Mouse (Mus musculus): Measurements from ENCODE around the gene C130026I21Rik. TPM values are rescaled to one million over a fixed set of nuclear protein-coding genes. Genes with fewer than 3 reads are reported as not detected.
"Not testable (repeated sequence)": the region's sequence is repeated elsewhere in the genome, so short reads cannot be mapped to it uniquely, and the experiment has no call there.

C130026I21Rik gene
- polyA plus RNA-seq, 1 experiment from 2014 or later: not detected

DNA sequence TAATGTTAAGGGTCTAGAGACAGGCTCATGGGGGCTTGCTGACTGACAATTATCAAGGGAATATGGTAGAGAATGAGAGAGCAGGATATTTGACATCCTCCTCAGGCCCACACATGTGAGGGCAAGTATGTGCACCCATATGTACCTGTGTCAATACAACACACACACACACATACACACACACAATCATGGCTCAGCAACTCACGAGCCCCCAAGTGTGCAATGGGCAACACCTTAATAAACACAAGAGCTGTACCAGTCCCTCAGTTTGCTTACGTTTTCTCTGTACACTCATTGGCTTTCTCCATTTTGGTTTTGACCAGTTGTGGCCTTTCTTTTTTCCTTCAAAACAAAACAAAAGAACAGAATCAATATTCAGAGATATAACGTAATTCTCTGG lies 185.6 kb downstream of the C130026I21Rik start:
- not testable (repeated sequence) for H3K27ac ChIP-seq; H3K4me1 ChIP-seq (replicated peaks); H3K4me3 ChIP-seq; DNase-seq (ENCODE audit: low spot score); H3K36me3 ChIP-seq; H3K9me3 ChIP-seq; H3K27me3 ChIP-seq (ENCODE audit: insufficient read depth, poor library complexity, severe bottlenecking)
- 69% methylated on average over 3 of the region's 3 CpGs for WGBS

GRCm38 (mm10) chr1:85073099-85073498 lies 197.3 kb downstream of the C130026I21Rik start:
- not testable (repeated sequence) for H3K4me1 ChIP-seq (replicated peaks); H3K4me3 ChIP-seq; H3K27me3 ChIP-seq (ENCODE audit: insufficient read depth, poor library complexity, severe bottlenecking); H3K27ac ChIP-seq; H3K9me3 ChIP-seq; DNase-seq (ENCODE audit: low spot score); H3K36me3 ChIP-seq
- 67% methylated on average over 3 of the region's 3 CpGs for WGBS

DNA sequence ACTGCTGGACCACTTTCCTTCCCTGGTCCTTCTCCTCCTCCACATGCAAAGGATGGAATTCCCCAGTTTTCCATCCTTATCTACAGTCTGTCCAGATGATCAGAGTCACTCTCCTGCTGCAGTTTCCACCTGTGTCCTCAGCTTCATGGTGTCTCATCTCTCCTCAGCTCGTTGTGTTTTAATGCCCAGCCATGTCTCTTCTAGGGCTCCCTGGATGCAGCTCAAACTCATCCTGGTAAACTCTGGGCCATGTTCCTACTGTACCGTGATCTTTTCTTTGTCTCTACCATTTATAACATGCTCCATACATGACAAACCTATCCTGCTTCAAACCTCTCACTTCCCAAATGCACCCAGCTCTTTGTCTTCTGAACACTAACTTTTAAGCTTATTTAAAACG lies 198.7 kb downstream of the C130026I21Rik start:
- H3K4me3 ChIP-seq; H3K36me3 ChIP-seq; H3K27ac ChIP-seq; H3K9me3 ChIP-seq; H3K27me3 ChIP-seq (ENCODE audit: insufficient read depth, poor library complexity, severe bottlenecking); H3K4me1 ChIP-seq (replicated peaks); DNase-seq (ENCODE audit: low spot score): not testable (repeated sequence)
- WGBS: 64% methylated on average over 3 of the region's 3 CpGs

GRCm38 (mm10) chr1:85035801-85036200 lies 234.6 kb downstream of the C130026I21Rik start:
- H3K27ac ChIP-seq: not testable (repeated sequence)
- WGBS: 81% methylated on average over 6 of the region's 6 CpGs

DNA sequence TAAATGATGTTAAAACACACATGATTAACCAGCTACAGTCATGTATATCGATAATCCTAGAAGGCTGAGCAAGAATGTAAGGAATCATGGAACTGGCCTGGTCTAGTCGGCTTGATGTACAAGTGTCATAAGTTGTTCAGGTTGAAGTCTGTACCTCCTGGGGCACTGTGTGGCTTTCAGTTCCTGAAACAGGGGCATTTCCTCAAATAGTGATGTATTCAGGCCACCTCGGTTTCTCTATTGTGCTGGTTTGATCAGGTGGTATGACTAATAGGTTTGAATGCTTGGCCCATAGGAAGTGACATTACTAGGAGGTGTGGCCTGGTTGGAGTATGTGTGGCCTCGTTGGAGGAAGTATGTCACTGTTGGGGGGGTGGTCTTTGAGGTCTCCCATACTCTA lies 236.0 kb downstream of the C130026I21Rik start:
- H3K4me3 ChIP-seq; H3K36me3 ChIP-seq; DNase-seq (ENCODE audit: low spot score); H3K4me1 ChIP-seq (replicated peaks); H3K9me3 ChIP-seq; H3K27ac ChIP-seq; H3K27me3 ChIP-seq (ENCODE audit: insufficient read depth, poor library complexity, severe bottlenecking): not testable (repeated sequence)
- 95% methylated on average over 3 of the region's 4 CpGs for WGBS

More at GRCm38 (mm10) chr1:85035801-85036200, 234.6 kb downstream of the C130026I21Rik start:
- DNase-seq (ENCODE audit: low spot score); H3K9me3 ChIP-seq; H3K36me3 ChIP-seq; H3K27me3 ChIP-seq (ENCODE audit: insufficient read depth, poor library complexity, severe bottlenecking); H3K4me3 ChIP-seq; H3K4me1 ChIP-seq (replicated peaks): not testable (repeated sequence)

GRCm38 (mm10) chr1:85033616-85034015 lies 236.8 kb downstream of the C130026I21Rik start:
- H3K4me3 ChIP-seq; H3K27ac ChIP-seq; DNase-seq (ENCODE audit: low spot score); H3K4me1 ChIP-seq (replicated peaks); H3K9me3 ChIP-seq; H3K36me3 ChIP-seq; H3K27me3 ChIP-seq (ENCODE audit: insufficient read depth, poor library complexity, severe bottlenecking): not testable (repeated sequence)
- WGBS: 91% methylated on average over 5 of the region's 6 CpGs

DNA sequence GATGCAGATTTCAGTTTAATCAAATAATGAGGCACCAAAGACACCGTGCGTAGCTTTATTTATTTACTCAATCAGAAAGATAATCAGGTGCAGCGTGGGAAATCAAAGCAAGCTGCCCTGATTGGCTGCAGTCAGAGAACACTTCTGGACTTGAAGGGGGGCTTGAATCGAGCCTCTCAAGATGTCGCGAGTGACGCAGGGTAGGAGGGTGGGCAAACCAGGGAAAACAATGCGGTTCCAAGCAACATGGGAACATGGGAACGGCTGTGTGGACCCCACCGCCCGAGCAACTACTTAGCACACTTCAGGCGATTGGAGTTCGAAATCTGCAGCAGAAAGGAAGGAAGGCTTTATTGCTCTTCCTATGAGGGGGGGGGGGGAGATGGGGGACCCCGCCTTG lies 240.2 kb downstream of the C130026I21Rik start:
- WGBS: 69% methylated on average over 13 of the region's 14 CpGs

DNA sequence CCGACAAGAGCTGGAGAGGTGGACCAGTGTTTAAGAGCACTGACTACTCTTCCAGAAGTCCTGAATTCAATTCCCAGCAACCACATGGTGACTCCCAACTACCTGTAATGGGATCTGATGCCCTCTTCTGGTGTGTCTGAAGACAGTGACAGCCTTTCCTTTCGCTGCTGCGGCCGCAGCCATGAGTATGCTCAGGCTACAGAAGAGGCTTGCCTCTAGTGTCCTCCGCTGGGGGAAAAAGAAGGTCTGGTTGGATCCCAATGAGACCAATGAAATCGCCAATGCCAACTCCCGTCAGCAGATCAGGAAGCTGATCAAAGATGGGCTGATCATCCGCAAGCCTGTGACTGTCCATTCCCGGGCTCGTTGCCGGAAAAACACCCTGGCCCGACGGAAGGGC lies 258.4 kb downstream of the C130026I21Rik start:
- DNase-seq (ENCODE audit: low spot score): not testable (repeated sequence)

More for the DNA sequence above, 240.2 kb downstream of the C130026I21Rik start:
- DNase-seq (ENCODE audit: low spot score); H3K9me3 ChIP-seq; H3K36me3 ChIP-seq; H3K27ac ChIP-seq; H3K4me3 ChIP-seq; H3K4me1 ChIP-seq (replicated peaks); H3K27me3 ChIP-seq (ENCODE audit: insufficient read depth, poor library complexity, severe bottlenecking): not testable (repeated sequence)

DNA sequence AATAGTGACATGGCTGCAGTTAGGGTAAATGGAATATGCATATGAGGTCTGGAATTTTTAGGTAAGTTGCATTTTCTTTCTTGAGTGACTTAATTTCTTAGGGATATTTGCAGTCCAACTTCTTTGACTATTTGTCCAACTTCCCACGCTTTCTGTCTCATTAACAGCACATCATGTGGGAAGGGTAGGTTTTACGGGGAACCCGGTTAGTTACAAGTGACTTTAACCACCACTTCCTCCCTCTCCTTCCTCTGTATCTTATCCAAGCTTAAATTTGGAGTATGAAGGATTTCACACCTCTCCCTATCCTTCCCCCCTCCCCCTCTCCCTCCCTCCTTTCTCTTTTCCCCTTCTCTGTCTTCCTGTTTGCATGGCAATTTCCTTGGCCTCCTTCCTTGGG lies 259.4 kb downstream of the C130026I21Rik start:
- WGBS: 86% methylated on average over 3 of the region's 3 CpGs
- DNase-seq (ENCODE audit: low spot score); H3K36me3 ChIP-seq; H3K27me3 ChIP-seq (ENCODE audit: insufficient read depth, poor library complexity, severe bottlenecking); H3K27ac ChIP-seq; H3K4me3 ChIP-seq; H3K9me3 ChIP-seq; H3K4me1 ChIP-seq (replicated peaks): not testable (repeated sequence)

More for the DNA sequence above, 258.4 kb downstream of the C130026I21Rik start:
- WGBS: 95% methylated on average over 13 of the region's 13 CpGs
- not testable (repeated sequence) for H3K27me3 ChIP-seq (ENCODE audit: insufficient read depth, poor library complexity, severe bottlenecking); H3K4me1 ChIP-seq (replicated peaks); H3K9me3 ChIP-seq; H3K27ac ChIP-seq; H3K36me3 ChIP-seq; H3K4me3 ChIP-seq

GRCm38 (mm10) chr1:85007737-85008136 lies 262.6 kb downstream of the C130026I21Rik start:
- not testable (repeated sequence) for DNase-seq (ENCODE audit: low spot score); H3K27me3 ChIP-seq (ENCODE audit: insufficient read depth, poor library complexity, severe bottlenecking); H3K9me3 ChIP-seq; H3K4me1 ChIP-seq (replicated peaks); H3K27ac ChIP-seq; H3K4me3 ChIP-seq; H3K36me3 ChIP-seq
- 66% methylated on average over 1 of the region's 1 CpGs for WGBS

DNA sequence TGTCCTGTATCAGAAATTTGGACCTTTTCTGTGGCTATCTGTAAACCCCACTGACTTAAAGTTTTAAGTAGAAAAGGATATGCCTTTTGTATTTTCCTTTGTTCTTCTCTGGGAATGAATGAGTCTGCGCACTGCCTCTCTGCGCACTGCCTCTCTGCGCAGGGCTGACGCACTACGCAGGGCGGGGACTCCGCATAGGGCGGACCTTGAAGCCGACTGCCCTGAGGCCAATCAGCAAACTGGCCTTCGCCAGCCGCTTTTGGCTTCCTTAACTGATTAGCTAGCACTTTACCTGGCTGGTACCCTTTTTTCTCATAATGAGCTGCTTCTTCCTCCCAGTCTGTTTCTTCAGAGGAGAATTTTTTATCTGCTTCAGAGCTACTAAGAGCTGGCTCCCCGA lies 271.1 kb downstream of the C130026I21Rik start:
- not testable (repeated sequence) for H3K4me3 ChIP-seq; H3K36me3 ChIP-seq; H3K27me3 ChIP-seq (ENCODE audit: insufficient read depth, poor library complexity, severe bottlenecking); H3K9me3 ChIP-seq; H3K27ac ChIP-seq; H3K4me1 ChIP-seq (replicated peaks); DNase-seq (ENCODE audit: low spot score)
- WGBS: 92% methylated on average over 9 of the region's 12 CpGs

DNA sequence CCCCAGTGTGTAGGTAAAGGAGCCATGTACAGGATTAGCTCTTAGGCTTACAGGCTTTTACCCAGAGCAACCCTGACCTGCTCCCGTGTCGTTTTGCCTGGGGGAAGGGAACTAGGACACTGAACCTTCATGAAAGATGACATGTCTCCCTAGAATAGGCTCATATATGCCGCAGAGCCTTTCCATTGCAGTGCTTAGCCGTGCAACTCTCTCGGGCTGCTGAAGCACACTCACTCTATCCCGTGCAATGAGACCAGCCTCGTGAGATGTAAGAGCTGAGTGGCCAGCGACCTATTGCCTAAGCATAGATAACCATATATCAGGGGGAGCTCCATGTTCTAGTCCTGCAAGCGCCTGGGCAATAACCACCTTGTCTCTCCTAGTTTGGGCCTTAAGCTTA lies 274.1 kb downstream of the C130026I21Rik start:
- not testable (repeated sequence) for H3K4me3 ChIP-seq; H3K9me3 ChIP-seq; DNase-seq (ENCODE audit: low spot score); H3K27me3 ChIP-seq (ENCODE audit: insufficient read depth, poor library complexity, severe bottlenecking); H3K36me3 ChIP-seq; H3K4me1 ChIP-seq (replicated peaks); H3K27ac ChIP-seq
- WGBS: 92% methylated on average over 7 of the region's 9 CpGs

DNA sequence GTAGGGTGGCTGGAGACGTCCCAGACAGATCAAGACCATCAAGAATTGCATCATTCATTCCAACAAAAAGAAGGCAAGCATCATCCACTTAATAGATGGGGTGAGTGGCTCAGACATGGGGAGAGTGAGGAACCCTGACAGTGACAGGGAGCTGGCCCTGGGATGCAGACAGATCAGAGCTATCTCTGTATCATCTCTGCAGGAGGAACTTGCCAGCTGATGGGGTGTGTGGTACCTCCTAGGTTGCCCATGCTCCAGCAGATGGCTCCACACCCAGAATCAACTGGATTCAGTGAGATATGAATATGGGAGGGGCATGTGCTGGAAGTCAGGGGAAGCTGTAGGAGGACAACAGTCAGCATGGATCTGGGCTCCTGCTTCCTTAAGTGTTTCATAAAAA lies 275.9 kb downstream of the C130026I21Rik start:
- not testable (repeated sequence) for H3K36me3 ChIP-seq; H3K4me3 ChIP-seq; DNase-seq (ENCODE audit: low spot score); H3K4me1 ChIP-seq (replicated peaks); H3K27me3 ChIP-seq (ENCODE audit: insufficient read depth, poor library complexity, severe bottlenecking); H3K27ac ChIP-seq; H3K9me3 ChIP-seq
- no CpG with 5 or more reads among the region's 1 CpGs for WGBS

DNA sequence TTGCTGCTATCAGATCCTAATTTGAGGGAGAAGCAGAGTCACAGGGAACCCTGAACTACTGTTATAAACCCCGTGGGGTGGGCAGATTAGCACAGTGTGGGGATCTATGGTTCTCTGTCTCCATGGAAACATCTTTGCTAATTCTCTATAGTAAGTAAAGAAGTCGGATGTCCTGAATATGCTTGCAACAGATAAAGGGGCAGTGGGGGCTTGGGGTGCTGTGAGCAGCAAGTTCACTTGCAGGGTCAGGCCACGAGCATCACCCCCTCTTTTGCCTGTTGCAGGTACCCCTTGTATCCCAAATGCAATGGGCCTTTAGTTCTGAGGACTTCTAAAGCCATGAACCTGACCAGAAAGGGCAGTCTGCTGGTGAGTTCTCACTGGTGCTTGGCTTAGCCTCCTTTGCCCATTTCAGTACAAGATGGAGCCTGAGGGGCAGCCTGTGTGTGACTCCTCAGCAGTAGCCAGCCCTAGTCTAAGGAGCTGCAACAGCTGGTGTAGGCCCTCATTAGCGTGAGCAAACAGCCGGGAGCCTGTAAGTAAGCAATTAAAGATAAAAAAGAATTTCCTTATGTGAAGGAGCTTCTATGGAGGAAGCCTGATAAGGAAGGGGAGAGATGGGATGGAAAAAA lies 276.6 kb downstream of the C130026I21Rik start:
- not testable (repeated sequence) for H3K9me3 ChIP-seq; H3K36me3 ChIP-seq; H3K27ac ChIP-seq; H3K4me1 ChIP-seq (replicated peaks); H3K4me3 ChIP-seq; DNase-seq (ENCODE audit: low spot score); H3K27me3 ChIP-seq (ENCODE audit: insufficient read depth, poor library complexity, severe bottlenecking)
- WGBS: 56% methylated on average over 2 of the region's 5 CpGs
